Mouse (Mus musculus) kidney, adult 2 months (tissue): ENCODE measurements around the gene Stoml3.

Experiments used
- CTCF ChIP-seq: fragments of 200-500 bp; conservative IDR thresholded peaks from 2 replicates; pipeline ENCODE4 v1.5.1; 2011; ENCODE audit warnings: low read depth, mild to moderate bottlenecking, control low read depth, low read length, moderate library complexity, mixed read lengths; ENCODE audit not compliant: insufficient read depth, insufficient read length
- POLR2A ChIP-seq: fragments of 200-500 bp; IDR thresholded peaks from one replicate; pipeline ENCODE4 v1.6.1; 2011; ENCODE audit warnings: low read depth, low read length, control low read depth

- TF ChIP-seq CTCF (peak; percentile 41), POLR2A (no peak)
Observed at GRCm38 (mm10) chr3:53448208-53448607, 40.2 kb upstream of the Stoml3 start.
